Mouse (Mus musculus) induced T-regulatory cell, adult 2 months (primary cell): ENCODE results near the gene Lats2.
"Not testable (repeated sequence)": the region's sequence is repeated elsewhere in the genome, so short reads cannot be mapped to it uniquely, and the experiment has no call there.

Experiments used
- DNase-seq: peaks from one replicate; pipeline ENCODE4 v3.0.0-alpha.2; 2012; ENCODE audit warnings: low read depth

The Lats2 gene

DNA sequence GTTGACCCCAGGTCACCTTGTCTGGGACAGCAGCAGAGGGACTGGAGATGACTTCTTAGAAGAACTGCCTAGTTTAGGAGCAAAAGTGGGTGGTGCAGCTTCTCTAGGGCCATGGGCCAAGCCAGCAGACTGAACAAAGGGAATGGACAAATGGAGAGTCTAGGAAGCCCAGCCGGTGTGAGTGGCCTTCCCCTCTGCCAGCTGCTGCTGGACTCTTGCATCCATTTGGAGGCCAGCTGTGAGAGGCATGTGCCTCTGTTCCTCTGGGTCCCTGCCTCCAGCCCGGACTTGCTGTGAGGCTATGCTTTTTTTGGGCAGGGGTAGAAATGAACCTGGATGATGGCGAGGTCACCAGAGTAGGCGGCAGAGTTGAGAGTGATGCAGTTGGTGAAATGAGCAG is at the start of gene Lats2:
Gene Lats2 (minus strand): TSS at position 152 of the 400 bp plus-strand sequence.
- no peak for DNase-seq

DNA sequence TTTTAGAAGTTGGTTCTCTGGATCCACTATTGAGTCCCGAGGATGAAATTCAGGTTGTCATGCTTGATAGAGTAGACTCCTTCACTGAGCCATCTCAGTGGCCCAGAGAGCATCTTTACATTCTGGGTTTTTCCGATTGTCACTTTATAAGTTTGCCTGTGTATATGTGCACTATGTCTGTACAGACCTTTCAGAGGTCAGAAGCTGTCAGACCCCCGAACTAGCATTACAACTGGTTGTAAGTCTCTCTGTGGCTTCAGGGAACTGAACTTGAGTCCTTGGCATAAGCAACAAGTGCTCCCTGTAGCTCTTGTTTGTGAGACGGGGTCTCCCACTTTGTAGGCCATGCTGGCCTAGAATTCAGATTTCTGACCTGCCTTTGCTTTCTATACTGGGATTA is 45.5 kb upstream of the Lats2 start:
- no peak for DNase-seq

GRCm38 (mm10) chr14:57797991-57798931 is 40.1 kb upstream of the Lats2 start, which contains the start of gene Sap18:
Gene Sap18, plus strand, starts transcription at chr14:57798180.
- peak; percentile 100 for DNase-seq

- DNase-seq: no peak
These were observed 39.4 kb upstream of the Lats2 start for GRCm38 (mm10) chr14:57797551-57797950.

- DNase-seq: no peak
These were observed 33.0 kb upstream of the Lats2 start for GRCm38 (mm10) chr14:57791171-57791570.

GRCm38 (mm10) chr14:57789759-57790158 is 31.6 kb upstream of the Lats2 start:
- DNase-seq: no peak

DNA sequence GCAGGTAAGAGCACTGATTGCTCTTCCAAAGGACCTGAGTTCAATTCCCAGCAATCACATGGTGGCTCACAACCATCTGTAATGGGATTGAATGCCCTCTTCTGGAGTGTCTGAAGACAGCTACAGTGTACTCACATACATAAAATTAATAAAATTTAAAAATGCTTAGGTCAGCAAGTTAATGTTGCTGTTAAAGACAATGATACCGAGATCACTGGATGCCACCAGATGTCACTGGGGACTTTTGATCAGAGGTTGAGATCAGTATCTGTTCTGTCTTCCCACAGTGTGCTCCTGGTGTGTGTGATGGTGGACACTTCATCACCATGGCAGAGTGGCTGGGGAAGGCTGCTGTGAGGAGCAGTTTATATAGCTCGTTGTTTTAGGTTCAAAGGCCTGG is 31.1 kb upstream of the Lats2 start:
- no peak for DNase-seq

DNA sequence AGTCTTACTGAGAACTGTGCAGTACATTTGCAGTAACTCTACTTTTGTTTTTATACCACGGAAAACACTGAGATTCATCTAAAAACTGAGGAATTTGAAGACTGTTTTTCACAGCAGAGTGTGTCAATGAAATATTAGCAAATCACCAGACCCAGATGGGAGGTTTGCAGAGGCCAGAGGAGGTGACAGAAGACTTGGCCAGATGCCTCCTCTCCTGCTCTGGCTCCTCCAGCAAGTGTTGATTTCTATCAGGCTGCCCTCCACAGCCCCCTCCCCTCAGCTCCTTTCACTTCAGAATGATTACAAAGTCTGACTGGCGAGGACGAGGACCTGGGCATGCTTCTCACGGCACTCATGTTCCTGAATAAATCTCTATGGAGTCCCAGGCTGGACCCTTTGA is 29.2 kb upstream of the Lats2 start:
- DNase-seq: no peak

DNA sequence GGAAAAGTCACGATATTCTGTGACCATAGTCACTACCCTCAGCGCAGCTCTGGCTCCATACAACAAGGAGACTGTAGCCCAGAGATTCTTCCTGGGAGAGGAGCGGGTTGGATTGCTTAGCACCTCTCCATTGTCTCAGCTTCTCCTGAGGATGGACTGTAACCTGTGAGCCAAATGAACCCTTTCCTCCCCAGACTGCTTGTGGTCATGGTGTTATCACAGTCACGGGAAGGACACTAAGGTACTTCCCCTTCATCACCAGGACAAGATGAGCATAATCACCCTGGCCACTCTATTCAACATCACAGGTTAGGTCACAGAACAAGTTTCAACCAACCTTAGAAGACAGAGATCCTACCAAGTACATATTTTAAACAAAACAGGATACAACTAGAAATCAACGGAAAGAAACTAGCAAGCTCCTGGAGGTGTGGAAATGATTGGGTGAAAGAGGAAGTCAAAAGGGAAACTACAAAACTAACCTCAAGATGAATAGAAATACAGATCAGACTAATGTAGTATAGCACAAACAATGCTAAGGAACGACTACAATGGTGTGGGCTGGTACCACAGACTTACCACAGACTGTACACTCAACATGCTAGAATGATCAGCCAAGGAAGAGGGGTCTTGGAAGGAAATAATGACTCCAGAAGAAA is 14.1 kb upstream of the Lats2 start:
- peak; percentile 82 for DNase-seq

DNA sequence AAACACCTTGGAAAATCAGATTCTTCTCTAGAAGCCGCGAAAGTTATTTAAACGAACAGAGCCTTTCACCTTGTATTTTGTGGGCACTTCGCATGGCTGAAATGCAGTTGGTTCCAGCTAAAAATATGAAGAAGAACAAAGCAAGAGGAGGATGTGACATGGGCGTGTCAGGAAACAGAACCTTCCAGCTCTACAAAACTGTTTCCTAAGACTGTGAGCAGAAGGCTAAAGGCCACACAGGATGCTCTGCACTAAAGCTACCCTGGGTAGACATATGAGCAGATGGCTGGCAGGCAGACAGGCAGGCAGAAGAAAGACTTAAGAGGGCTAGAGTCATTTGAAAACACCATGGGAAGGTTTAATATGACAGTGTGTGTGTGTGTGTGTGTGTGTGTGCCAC is 10.9 kb upstream of the Lats2 start:
- DNase-seq: peak; percentile 77

DNA sequence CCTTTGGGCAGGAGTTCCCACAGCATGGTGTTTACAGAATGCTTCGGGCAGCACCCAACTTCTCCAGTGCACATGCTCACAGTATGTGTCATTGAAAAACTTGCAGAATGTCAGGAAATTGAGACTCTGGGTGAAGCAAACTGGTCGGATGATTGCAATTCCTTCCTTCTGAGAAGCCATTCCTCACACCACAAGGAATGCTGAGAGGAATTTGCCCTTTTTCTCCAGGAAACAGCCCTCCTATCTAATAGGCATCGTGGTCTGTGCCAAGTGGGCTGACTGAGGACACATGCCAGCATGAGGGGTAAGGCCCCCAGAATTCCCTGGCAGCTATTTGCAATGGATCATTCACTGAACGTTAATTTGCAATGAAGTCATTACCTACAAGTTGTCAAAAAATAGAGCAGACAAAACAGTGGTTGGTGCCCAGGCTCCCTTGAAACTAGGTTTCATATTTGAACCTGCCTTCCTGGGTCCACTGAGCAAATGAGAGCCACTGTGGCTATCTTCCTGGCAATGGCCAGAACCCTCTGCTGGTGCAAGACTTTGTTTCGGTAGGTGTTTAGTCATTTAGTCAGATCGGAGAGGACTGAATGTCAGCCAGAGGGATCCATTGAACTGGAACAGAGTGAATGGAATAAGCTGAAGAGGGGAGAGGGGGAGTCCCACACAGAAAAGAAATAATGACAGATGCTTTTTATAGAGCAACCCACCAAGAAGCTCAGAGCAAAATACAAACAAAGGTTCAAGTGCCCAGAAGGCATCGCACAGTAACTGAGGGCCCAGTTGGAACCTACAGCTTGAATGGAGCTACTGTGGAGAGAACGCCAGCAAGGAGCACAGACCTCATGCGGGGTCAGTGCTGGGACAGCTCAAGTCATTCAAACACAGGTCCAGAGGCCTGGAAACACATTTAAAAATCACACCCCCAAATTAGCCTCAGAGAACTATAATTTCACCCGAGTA is 2.5 kb upstream of the Lats2 start:
- no peak for DNase-seq

- DNase-seq: no peak
These were observed 2.1 kb downstream of the Lats2 start for GRCm38 (mm10) chr14:57756094-57756493.

DNA sequence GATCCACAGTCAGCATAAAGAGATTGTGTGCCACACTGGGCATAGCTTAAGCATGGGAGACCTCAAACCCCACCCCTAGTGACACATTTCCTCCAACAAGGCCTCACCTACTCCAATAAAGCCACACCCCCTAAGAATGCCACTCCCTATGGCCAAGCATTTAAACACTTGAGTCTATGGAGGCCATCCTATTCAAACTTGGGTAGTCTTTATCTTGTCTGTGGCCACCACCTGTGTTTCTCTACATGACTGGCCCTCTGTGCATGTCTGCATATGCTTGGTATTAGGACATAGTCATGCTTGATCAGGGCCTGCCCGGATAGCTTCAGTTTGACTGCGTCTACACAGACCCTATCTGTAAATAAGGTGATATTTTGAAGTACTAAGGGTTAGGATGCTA is 2.5 kb downstream of the Lats2 start:
- DNase-seq: no peak

DNA sequence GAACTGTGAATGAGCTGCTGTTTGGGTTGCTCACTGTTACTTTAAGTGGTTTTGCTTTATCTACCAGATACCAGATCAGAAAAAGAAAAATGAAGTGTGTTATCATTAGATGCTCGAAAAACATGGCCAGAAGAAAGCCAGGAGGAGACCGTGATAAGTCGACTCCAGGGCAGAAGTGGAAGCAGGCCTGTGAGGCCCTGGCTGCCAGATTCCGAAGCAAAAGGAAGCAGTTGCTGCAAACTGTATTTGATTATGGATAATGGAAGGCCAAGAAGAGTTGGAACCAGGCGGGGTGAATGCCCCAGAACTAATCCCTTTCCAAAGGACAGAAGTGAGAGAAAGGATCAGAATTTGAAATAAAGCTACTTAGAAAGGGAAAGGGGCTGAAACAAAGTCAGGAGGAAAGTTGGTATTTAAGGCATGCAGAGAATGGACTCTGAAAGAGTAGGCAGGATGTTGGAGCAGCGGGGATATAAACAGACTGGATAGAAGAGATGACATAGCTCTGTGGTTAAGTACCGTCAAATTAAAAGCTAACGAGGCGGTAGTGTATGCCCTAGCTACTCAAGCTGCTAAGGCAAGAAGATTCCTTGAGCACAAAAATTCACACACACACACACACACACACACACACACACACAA is 4.7 kb downstream of the Lats2 start:
- no peak for DNase-seq

GRCm38 (mm10) chr14:57751006-57751405 is 7.2 kb downstream of the Lats2 start:
- DNase-seq: not testable (repeated sequence)

DNA sequence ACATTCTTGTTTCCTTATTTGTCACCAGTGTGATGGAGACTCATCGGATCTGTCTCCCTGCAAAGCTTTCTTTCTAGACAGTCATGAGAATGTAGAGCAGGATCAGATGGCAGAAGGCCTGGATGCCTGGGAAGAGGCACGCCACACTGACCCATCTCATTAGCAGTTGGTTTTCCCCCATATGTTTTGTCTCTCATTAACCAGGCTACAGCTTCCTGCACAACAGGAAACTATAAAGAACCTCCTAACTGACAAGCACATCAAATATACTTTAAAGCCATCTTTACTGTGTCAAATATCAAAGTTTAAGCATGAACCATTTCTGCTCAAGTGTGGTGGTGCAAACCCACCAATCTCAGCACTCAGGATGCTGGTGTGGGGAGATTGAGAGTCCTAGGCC is 8.7 kb downstream of the Lats2 start:
- peak; percentile 59 for DNase-seq

- DNase-seq: peak; percentile 91
These were observed 12.0 kb downstream of the Lats2 start, which contains the start of gene Gm49361 for GRCm38 (mm10) chr14:57746001-57746771. Gene Gm49361, minus strand, starts transcription at chr14:57746103.

DNA sequence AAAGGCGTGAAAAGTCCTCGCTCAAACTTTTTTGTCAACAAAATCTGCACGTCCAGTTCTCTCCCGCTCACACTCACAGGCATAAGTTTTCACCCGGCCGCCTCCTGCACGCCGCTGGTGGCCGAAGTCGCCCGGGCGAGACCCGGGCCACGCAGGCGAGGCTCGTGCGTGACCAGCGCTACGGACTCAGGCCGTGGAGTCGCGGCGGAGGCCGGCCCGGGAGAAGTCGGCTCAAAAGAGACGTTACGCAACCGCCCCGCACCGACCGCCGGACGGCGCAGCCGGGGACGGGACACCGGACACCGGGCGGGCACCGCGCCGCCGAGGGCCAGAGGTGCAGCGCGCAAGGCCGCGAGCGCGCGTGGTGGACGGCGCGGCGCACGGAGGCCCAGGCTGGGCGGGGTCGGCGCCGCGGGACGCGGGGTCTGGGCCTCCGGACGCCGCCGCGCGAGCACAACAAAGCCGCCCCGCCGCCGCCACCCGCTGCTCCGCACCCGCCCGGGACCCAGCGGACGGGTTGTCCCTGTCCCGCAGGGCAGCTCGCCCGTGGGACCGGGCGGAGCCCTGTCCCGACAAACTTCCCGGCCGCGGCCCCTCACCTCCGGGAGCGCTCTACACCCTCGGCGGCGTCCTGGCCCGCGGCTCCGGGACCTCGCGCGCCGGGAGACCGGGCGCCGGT is 12.8 kb downstream of the Lats2 start:
- DNase-seq: peak; percentile 52

GRCm38 (mm10) chr14:57744547-57744946 is 13.6 kb downstream of the Lats2 start:
- DNase-seq: peak; percentile 80

DNA sequence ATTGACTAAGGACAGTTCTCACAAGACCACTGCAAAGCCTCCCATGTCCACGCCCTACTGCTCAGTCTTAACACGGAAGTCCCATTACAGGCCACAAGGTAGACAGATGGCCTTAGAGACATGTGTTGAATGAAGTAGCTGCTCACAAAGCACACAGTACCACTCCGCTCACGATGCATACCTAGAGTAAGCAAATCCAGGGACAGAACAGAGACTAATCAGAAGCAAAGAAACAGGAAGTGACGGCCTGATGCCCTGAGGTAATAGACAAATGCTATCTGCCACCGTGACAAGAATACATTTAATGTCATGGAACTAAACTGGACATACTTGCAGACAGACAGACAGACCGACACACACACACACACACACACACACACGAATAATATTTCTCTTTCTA is 17.5 kb downstream of the Lats2 start:
- DNase-seq: no peak
